Mouse (Mus musculus): ENCODE results near the gene Dach1. TPM values are rescaled to one million over a fixed set of nuclear protein-coding genes. Genes with fewer than 3 reads are reported as not detected.

The Dach1 gene
- total and polyA plus RNA-seq, 3 experiments, result not detected

DNA sequence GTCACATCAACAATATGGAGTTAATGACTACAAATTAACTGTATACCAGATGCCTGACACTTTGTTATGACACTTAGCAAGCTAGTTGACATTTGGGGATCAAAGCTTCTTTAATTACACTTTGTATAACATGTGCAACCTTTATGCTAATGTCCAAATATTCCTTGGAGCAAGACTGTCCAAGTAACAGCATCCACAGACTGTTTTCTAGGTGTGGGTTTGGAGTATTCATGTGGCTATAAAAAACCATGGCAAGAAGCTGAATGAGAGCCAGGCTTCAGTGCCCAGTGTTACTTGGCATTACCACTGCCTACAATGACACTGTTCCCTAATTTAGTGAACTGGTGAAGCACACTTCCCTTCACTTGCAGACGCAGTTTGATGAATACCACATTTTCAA lies 46.5 kb downstream of the Dach1 start:
- in situ Hi-C loops (cut with MboI; ENCODE audit: low pct_ligation_motif_present, low pct_unique_long_range_greater_than_20kb, low sequenced_read_pairs) (no loop called here), dilution Hi-C loops (cut with MboI; ENCODE audit: extremely low pct_ligation_motif_present, extremely low pct_unique_long_range_greater_than_20kb, low sequenced_read_pairs) (no loop called here)

DNA sequence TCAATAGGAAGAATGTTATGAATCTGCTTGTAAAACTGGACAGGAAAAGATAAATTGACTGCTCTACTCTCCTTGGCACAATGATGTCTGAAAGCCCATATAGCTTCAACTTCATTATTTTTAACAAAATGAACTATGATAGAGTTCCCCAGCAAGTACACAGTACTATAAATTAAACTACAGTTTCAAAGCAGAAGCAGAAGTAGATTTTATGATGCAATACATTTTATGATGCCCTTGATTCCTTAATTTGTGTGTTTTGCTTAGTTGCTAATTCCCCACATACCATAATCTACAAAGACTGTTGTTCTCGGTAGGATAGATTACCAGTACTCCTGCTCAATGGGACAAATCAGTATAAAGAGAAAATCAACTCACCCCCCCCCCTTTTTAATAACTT lies 52.9 kb downstream of the Dach1 start:
- H3K79me2 ChIP-seq (replicated peaks; ENCODE audit: control insufficient read depth, extremely low read depth, insufficient read depth, poor library complexity, severe bottlenecking), result no peaks in the 10 kb centered on the region
- dilution Hi-C loops (cut with MboI; ENCODE audit: extremely low pct_ligation_motif_present, extremely low pct_unique_long_range_greater_than_20kb, low sequenced_read_pairs), result no loop called here
- H3K4me1 ChIP-seq (ENCODE audit: control insufficient read depth in 1 of 2, insufficient read depth in 2 of 2), result no peaks in the 10 kb centered on the region
- no peaks in the 10 kb centered on the region for H3K36me3 ChIP-seq (replicated peaks in 1 of 2; ENCODE audit: control insufficient read depth in 1 of 2, insufficient read depth in 1 of 2, low read length in 1 of 2)
- no peak overlapping the region for H3K27ac ChIP-seq (ENCODE audit: insufficient read depth, low read depth)
- DNase-seq (ENCODE audit: extremely low read depth), result no peak
- H3K4me2 ChIP-seq (ENCODE audit: insufficient read depth, low read depth, poor library complexity, severe bottlenecking), result no peak overlapping the region
- in situ Hi-C loops (cut with MboI; ENCODE audit: low pct_ligation_motif_present, low pct_unique_long_range_greater_than_20kb, low sequenced_read_pairs), result no loop called here
- no peak overlapping the region for H3K4me3 ChIP-seq (replicated peaks in 1 of 3; ENCODE audit: low read depth in 2 of 3, low read length in 2 of 3, poor library complexity in 1 of 3)
- TF ChIP-seq RAD21 (IDR thresholded peaks at IDR 0.05; ENCODE audit: low read depth, low read length) (no peak), UBTF (IDR thresholded peaks at IDR 0.05; ENCODE audit: low read depth, low read length) (no peak)
- peaks cover 6% of the 10 kb centered on the region for H3K9me3 ChIP-seq (replicated peaks; ENCODE audit: low read length)
- H3K9ac ChIP-seq (ENCODE audit: insufficient read depth, low read depth), result no peak overlapping the region
- no peaks in the 10 kb centered on the region for H3K27me3 ChIP-seq (replicated peaks)

More for the DNA sequence above, 46.5 kb downstream of the Dach1 start:
- Histone ChIP-seq H3K9me3 (replicated peaks; ENCODE audit: low read length) (peaks cover 22% of the 10 kb centered on the region), H3K4me2 (ENCODE audit: insufficient read depth, low read depth, poor library complexity, severe bottlenecking) (no peak overlapping the region), H3K27me3 (replicated peaks) (no peaks in the 10 kb centered on the region), H3K79me2 (replicated peaks; ENCODE audit: control insufficient read depth, extremely low read depth, insufficient read depth, poor library complexity, severe bottlenecking) (no peaks in the 10 kb centered on the region), H3K4me1 (ENCODE audit: control insufficient read depth in 1 of 2, insufficient read depth in 2 of 2) (no peaks in the 10 kb centered on the region), H3K4me3 (replicated peaks in 1 of 3; ENCODE audit: low read depth in 2 of 3, low read length in 2 of 3, poor library complexity in 1 of 3) (no peak overlapping the region), H3K27ac (ENCODE audit: insufficient read depth, low read depth) (no peak overlapping the region), H3K36me3 (replicated peaks in 1 of 2; ENCODE audit: control insufficient read depth in 1 of 2, insufficient read depth in 1 of 2, low read length in 1 of 2) (no peaks in the 10 kb centered on the region), H3K9ac (ENCODE audit: insufficient read depth, low read depth) (no peak overlapping the region)
- TF ChIP-seq USF2 (conservative IDR thresholded peaks at IDR 0.05; ENCODE audit: low read depth, low read length) (no peak), POLR2A (IDR thresholded peaks at IDR 0.05; ENCODE audit: low read depth, low read length) (no peak), ZC3H11A (IDR thresholded peaks at IDR 0.05; ENCODE audit: low read depth, low read length) (no peak), TCF12 (IDR thresholded peaks at IDR 0.05; ENCODE audit: low read depth, low read length) (no peak), RAD21 (IDR thresholded peaks at IDR 0.05; ENCODE audit: low read depth, low read length) (no peak), PAX5 (IDR thresholded peaks at IDR 0.05; ENCODE audit: low read length) (no peak), SIN3A (IDR thresholded peaks at IDR 0.05; ENCODE audit: low read length) (no peak), USF1 (IDR thresholded peaks at IDR 0.05; ENCODE audit: low read depth, low read length) (no peak), E2F4 (IDR thresholded peaks at IDR 0.05; ENCODE audit: insufficient replicate concordance, low read depth, low read length) (no peak), GABPA (IDR thresholded peaks at IDR 0.05; ENCODE audit: insufficient replicate concordance, low read depth, low read length) (no peak)
- DNase-seq (ENCODE audit: extremely low read depth), result no peak

DNA sequence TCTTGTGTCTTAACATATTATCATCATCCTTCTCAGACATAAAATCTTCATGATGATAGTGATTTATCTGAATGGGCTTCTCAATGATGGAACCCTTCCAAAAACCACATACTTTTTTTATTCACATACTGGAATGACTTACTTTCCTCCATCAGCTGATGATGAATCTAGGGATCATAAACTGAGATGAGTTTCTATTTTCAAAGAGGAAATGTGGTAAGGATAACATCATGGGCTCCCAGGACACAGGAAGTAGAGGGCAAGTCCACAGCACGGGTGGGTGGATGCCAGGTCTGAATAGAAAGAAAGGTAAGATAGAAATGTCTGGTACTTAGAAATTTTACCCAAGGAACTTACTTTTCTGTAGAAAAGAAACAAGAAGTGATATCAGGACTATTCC lies 56.5 kb downstream of the Dach1 start:
- peaks cover 5% of the 10 kb centered on the region for H3K9me3 ChIP-seq (replicated peaks; ENCODE audit: low read length)
- no peaks in the 10 kb centered on the region for H3K36me3 ChIP-seq (replicated peaks in 1 of 2; ENCODE audit: control insufficient read depth in 1 of 2, insufficient read depth in 1 of 2, low read length in 1 of 2)
- no peak overlapping the region for H3K27ac ChIP-seq (ENCODE audit: insufficient read depth, low read depth)
- in situ Hi-C loops (cut with MboI; ENCODE audit: low pct_ligation_motif_present, low pct_unique_long_range_greater_than_20kb, low sequenced_read_pairs) (no loop called here), dilution Hi-C loops (cut with MboI; ENCODE audit: extremely low pct_ligation_motif_present, extremely low pct_unique_long_range_greater_than_20kb, low sequenced_read_pairs) (no loop called here)
- no peaks in the 10 kb centered on the region for H3K4me1 ChIP-seq (ENCODE audit: control insufficient read depth in 1 of 2, insufficient read depth in 2 of 2)
- H3K4me3 ChIP-seq (replicated peaks in 1 of 3; ENCODE audit: low read depth in 2 of 3, low read length in 2 of 3, poor library complexity in 1 of 3), result no peak overlapping the region
- H3K27me3 ChIP-seq (replicated peaks), result no peaks in the 10 kb centered on the region
- no peak for TF ChIP-seq MAZ (IDR thresholded peaks at IDR 0.05; ENCODE audit: low read depth, low read length)
- no peak for DNase-seq (ENCODE audit: extremely low read depth)
- no peak overlapping the region for H3K9ac ChIP-seq (ENCODE audit: insufficient read depth, low read depth)
- H3K4me2 ChIP-seq (ENCODE audit: insufficient read depth, low read depth, poor library complexity, severe bottlenecking), result no peak overlapping the region
- H3K79me2 ChIP-seq (replicated peaks; ENCODE audit: control insufficient read depth, extremely low read depth, insufficient read depth, poor library complexity, severe bottlenecking), result no peaks in the 10 kb centered on the region
